In genomic region chr6:148958712-148959111, GRCm38 (mm10) we compare ENCODE assay signal across 13 mouse cellular contexts. TPM values are rescaled to one million over a fixed set of nuclear protein-coding genes. Genes with fewer than 3 reads are reported as not detected.
DNase-seq lines count a peak whose midpoint lies in the region; ATAC-seq and TF ChIP-seq lines count a peak whose summit lies in the region.
"Had no signal": no experiment of that assay in that cellular context is flagged by ENCODE, and none has a peak within 500 bp of the region (broad histone marks: within the 10 kb centered on the region; RNA-seq: fewer than 3 reads in every experiment).

No protein-coding gene starts in this region.

- no peak for ATAC-seq in intestine, postnatal 0 days
- ATAC-seq in intestine, embryonic 16.5 days: no peak
- ATAC-seq in activated CD4-positive, CD25-positive, alpha-beta regulatory T cell, adult 4 months: peak; percentile 36
- ATAC-seq in inflammation-experienced regulatory T-cells, adult 6 months: no peak

- DNase-seq in thymus, postnatal 4 days: peak; percentile 16
- DNase-seq in thymus, postnatal 36 days: no peak
- DNase-seq in right cerebral cortex, postnatal 4 days: no peak
- DNase-seq: adrenal gland, postnatal 10 days; cerebellum, adult 2 months; kidney, adult 18-20 months; kidney, postnatal 36 days had no signal

- H3K36me3 ChIP-seq in intestine, postnatal 0 days (ENCODE audit: control insufficient read depth, insufficient read depth): no peaks in the 10 kb centered on the region
- no peaks in the 10 kb centered on the region for H3K36me3 ChIP-seq in intestine, embryonic 16.5 days (ENCODE audit: control insufficient read depth, insufficient read depth, low read length)
- H3K36me3 ChIP-seq: hindbrain, embryonic 12.5 days had no signal

- no peak overlapping the region for H3K27ac ChIP-seq in intestine, postnatal 0 days (ENCODE audit: low read depth, low read length)
- no peak overlapping the region for H3K27ac ChIP-seq in intestine, embryonic 16.5 days (ENCODE audit: low read length)
- H3K27ac ChIP-seq: hindbrain, embryonic 12.5 days; liver, embryonic 14.5 days had no signal

- peak; percentile 42; the same call in 1 of the 2 replicates for TF ChIP-seq CTCF in intestine, postnatal 0 days (IDR thresholded peaks at IDR 0.05; ENCODE audit: low read depth)

- H3K27me3 ChIP-seq in intestine, postnatal 0 days (replicated peaks; ENCODE audit: control insufficient read depth, insufficient read depth, low read length): no peaks in the 10 kb centered on the region
- no peaks in the 10 kb centered on the region for H3K27me3 ChIP-seq in intestine, embryonic 16.5 days (replicated peaks; ENCODE audit: control insufficient read depth, insufficient read depth, low read length)
- H3K27me3 ChIP-seq: hindbrain, embryonic 12.5 days had no signal

- H3K9ac ChIP-seq in intestine, postnatal 0 days (ENCODE audit: low read depth, low read length): no peak overlapping the region
- H3K9ac ChIP-seq in intestine, embryonic 16.5 days (ENCODE audit: low read depth, low read length): no peak overlapping the region
- H3K9ac ChIP-seq: hindbrain, embryonic 12.5 days; liver, embryonic 14.5 days had no signal

- no peak overlapping the region for H3K4me2 ChIP-seq in intestine, postnatal 0 days (replicated peaks; ENCODE audit: low read depth)
- no peak overlapping the region for H3K4me2 ChIP-seq in intestine, embryonic 16.5 days (ENCODE audit: low read depth, low read length)
- H3K4me2 ChIP-seq: hindbrain, embryonic 12.5 days had no signal

- H3K4me3 ChIP-seq in intestine, postnatal 0 days (ENCODE audit: low read depth, low read length): no peak overlapping the region
- H3K4me3 ChIP-seq in intestine, embryonic 16.5 days (ENCODE audit: low read length): no peak overlapping the region
- H3K4me3 ChIP-seq: hindbrain, embryonic 12.5 days had no signal

- no peaks in the 10 kb centered on the region for H3K4me1 ChIP-seq in intestine, postnatal 0 days (replicated peaks; ENCODE audit: control insufficient read depth, insufficient read depth, low read length)
- no peaks in the 10 kb centered on the region for H3K4me1 ChIP-seq in intestine, embryonic 16.5 days (ENCODE audit: control insufficient read depth, insufficient read depth, low read length)
- H3K4me1 ChIP-seq: hindbrain, embryonic 12.5 days had no signal

- no peaks in the 10 kb centered on the region for H3K9me3 ChIP-seq in intestine, postnatal 0 days (ENCODE audit: control insufficient read depth)
- H3K9me3 ChIP-seq in intestine, embryonic 16.5 days (ENCODE audit: control insufficient read depth, low read length): no peaks in the 10 kb centered on the region
- H3K9me3 ChIP-seq: hindbrain, embryonic 12.5 days had no signal

- WGBS in intestine, postnatal 0 days: 94% methylated on average over 1 of the region's 1 CpGs
- 96% methylated on average over 1 of the region's 1 CpGs for WGBS in intestine, embryonic 16.5 days

RNA-seq across cellular contexts. Expression of gene Sinhcaf, which starts 12.4 kb away (rescaled TPM):
- polyA plus RNA-seq in intestine, postnatal 0 days (2015; fragmentation: Nextera tagmentation; extraction: Ambion mirVana): 22.2 and 23.0 TPM in 2 replicates
- polyA plus RNA-seq in intestine, embryonic 16.5 days (2015; fragmentation: Nextera tagmentation; extraction: Ambion mirVana): 76.8 and 88.5 TPM in 2 replicates
- polyA plus RNA-seq in activated CD4-positive, CD25-positive, alpha-beta regulatory T cell, adult 4 months (2017; shearing (Covaris generic)): 10 to 100 TPM; 61.4 to 62.9 TPM
- polyA plus RNA-seq in inflammation-experienced regulatory T-cells, adult 6 months (2017; shearing (Covaris generic)): 10 to 100 TPM; 61.7 to 81.8 (median 61.8) TPM
